Mouse (Mus musculus) embryonic fibroblast, embryonic 13.5 days (primary cell): ENCODE data around the gene Klra7. TPM values are rescaled to one million over a fixed set of nuclear protein-coding genes. Genes with fewer than 3 reads are reported as not detected.
"Not testable (repeated sequence)": the region's sequence is repeated elsewhere in the genome, so short reads cannot be mapped to it uniquely, and the experiment has no call there.

Experiments used
- H3K27ac ChIP-seq: 2 replicates; pipeline ENCODE4 v1.5.1; 2012; ENCODE audit warnings: low read length, control low read depth, inconsistent platforms; ENCODE audit not compliant: insufficient read depth
- H3K4me1 ChIP-seq: 2 replicates; pipeline ENCODE4 v1.6.1; 2011; ENCODE audit warnings: low read length; ENCODE audit not compliant: control insufficient read depth, insufficient read depth
- H3K4me3 ChIP-seq: 2 replicates; pipeline ENCODE4 v1.5.1; 2011; ENCODE audit warnings: mild to moderate bottlenecking, control low read depth, low read length; ENCODE audit not compliant: insufficient read depth
- CTCF ChIP-seq: IDR thresholded peaks from 2 replicates; pipeline ENCODE4 v1.5.1; 2011; ENCODE audit warnings: mild to moderate bottlenecking, control low read depth, low read length, moderate library complexity, borderline replicate concordance; ENCODE audit not compliant: insufficient read depth
- POLR2A ChIP-seq: IDR thresholded peaks from 2 replicates; pipeline ENCODE4 v1.6.1; 2011; ENCODE audit warnings: low read depth, mild to moderate bottlenecking, control low read depth, low read length, moderate library complexity
- polyA plus RNA-seq: library from polyadenylated mRNA; stranded (reverse); fragments of >200 nt; gene quantifications from 2 replicates; pipeline ENCODE4 v1.2.4, GENCODE M21; 2011; ENCODE audit warnings: low read depth; ENCODE audit not compliant: missing spikeins, insufficient read length

The Klra7 gene
- not detected in 2 replicates for polyA plus RNA-seq

DNA sequence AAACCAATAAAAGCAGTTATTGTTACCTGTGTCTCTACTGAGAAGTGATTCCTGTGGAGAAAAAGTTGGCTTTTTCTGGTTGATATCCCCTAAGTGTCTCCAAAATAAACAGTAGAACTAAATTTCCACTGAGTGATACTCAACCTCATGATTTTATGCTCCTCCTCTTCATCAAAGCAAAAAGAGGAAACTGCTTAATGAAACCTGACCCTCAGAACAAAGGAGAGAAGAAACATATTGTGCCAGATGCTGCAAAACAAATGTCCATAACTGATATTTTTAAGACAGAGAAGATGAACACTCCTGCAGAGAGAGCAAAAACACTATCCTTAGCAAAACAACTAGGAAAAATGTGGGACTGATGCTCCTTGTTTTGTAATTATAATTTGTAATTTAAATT is at the start of gene Klra7:
Klra7 (minus strand) TSS at position 101 of the 400 bp plus-strand sequence.
- no peak for TF ChIP-seq POLR2A
- no peak for TF ChIP-seq CTCF
- Histone ChIP-seq H3K4me1 (no peaks in the 10 kb centered on the region), H3K4me3 (no peak within 1 kb of the TSS), H3K27ac (no peak within 1 kb of the TSS)

DNA sequence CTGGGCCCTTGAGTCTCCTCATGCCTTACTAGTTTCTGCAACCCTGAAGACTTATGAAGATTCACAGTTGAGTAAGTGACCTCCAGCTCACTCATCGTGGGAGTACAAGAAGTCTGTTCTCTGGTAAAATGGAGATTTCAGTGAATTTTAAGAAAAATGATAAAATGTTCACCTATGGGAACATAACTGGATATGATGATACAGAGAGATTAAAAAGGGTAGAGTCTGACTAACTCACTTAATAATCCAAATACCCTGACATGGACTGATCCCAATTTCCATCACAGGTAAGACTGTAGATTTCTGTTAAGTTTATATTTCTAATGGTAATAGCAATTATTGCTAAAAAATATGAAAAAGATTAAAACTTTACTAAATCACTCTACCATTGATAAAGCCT is 48.7 kb upstream of the Klra7 start, which contains the start of gene Klra10:
Klra10 (minus strand) TSS at position 101 of the 400 bp plus-strand sequence.
- H3K4me1 ChIP-seq, H3K27ac ChIP-seq, H3K4me3 ChIP-seq: not testable (repeated sequence)

DNA sequence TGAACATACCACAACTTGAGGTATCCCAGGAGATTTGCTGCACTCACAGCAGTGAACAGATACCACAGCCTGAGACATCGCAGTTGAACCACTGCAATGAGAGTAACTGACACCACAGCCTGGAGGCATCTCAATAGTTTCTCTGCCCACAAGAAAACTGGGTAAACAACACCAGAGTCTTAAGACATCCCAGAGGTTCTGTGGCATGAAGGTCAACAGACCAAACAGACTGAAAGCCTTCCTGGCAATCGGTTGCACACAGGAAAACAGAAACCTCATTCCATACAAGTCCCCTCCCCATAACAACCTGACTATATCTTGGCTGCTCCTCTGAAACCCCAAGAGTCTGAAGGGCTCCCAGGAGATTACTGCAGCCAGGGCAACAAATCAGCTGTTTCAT is 22.2 kb upstream of the Klra7 start:
- TF ChIP-seq CTCF: no peak

DNA sequence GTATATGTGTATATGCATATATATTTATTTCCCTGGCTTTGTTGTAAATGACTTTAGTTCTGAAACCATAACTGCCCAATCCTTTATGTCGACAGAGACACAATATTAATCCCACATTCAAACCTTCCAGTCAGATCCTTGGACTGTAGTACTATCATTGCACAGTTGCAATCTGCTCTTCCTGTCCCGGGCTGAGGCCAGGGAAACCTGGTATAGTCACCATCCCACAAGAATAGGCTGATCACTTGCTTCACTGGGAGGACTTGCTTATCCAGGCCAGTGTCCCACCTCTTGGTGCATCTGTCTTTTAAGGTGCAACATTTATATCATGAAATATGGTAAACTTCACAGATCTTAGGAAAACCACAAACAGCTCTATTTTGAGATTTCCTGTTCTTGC is 4.4 kb upstream of the Klra7 start:
- Histone ChIP-seq H3K4me1 (no peaks in the 10 kb centered on the region), H3K27ac (no peak overlapping the region), H3K4me3 (no peak overlapping the region)
- no peak for TF ChIP-seq POLR2A
- no peak for TF ChIP-seq CTCF

More for the DNA sequence above, 22.2 kb upstream of the Klra7 start:
- Histone ChIP-seq H3K4me1 (no peaks in the 10 kb centered on the region), H3K27ac (no peak overlapping the region), H3K4me3 (no peak overlapping the region)

GRCm38 (mm10) chr6:130236635-130237034 is 3.5 kb upstream of the Klra7 start:
- no peak for TF ChIP-seq POLR2A
- no peak for TF ChIP-seq CTCF
- no peak overlapping the region for H3K4me3 ChIP-seq
- H3K27ac ChIP-seq: no peak overlapping the region
- no peaks in the 10 kb centered on the region for H3K4me1 ChIP-seq

DNA sequence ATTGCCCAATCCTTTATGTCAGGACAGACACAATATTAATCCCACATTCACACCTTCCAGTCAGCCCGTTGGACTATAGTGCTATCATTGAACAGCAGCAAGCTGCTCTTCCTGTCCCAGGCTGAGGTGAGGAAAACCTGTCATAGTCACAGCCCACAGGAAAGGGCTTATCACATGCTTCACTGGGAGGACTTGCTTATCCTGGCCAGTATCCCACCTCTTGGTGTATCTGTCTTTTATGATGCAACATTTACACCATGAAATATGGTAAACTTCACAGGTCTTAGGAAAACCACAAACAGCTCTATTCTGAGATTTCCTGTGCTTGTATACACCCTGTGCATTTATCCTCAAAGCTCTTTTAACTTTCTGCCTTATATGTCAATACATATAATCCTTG is 35.7 kb downstream of the Klra7 start:
- not testable (repeated sequence) for H3K4me1 ChIP-seq, H3K4me3 ChIP-seq, H3K27ac ChIP-seq

DNA sequence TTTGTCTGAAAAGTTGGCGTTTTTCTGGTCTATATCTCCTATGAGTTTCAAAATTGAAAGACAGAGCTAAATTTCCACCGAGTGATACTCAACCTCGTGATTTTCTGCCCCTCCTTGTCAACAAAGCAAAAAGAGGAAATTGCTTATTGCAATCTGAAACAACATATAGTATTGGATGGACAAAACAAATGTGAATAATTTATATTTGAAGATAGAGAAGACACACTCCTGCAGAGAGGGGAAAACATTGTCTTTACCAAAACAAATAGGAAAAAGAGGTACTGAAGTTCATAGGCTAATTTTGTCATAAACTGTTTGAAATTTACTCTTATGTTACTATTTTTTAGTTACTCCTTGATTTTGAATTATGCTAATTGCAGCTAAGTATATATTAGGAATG is 40.1 kb downstream of the Klra7 start, which contains the start of gene Klra9:
Klra9 (minus strand) TSS at position 101 of the 400 bp plus-strand sequence.
- not testable (repeated sequence) for H3K4me3 ChIP-seq, H3K4me1 ChIP-seq, H3K27ac ChIP-seq

Other genes with a start within 250 kb of the Klra7 start
- not detected in 2 replicates for gene Klra6, start 206.4 kb downstream of the Klra7 start, polyA plus RNA-seq
- gene Klra4, start 166.1 kb downstream of the Klra7 start, polyA plus RNA-seq: 0.42 and 2.4 TPM in 2 replicates
- not detected in 2 replicates for gene Klra8, start 103.4 kb downstream of the Klra7 start, polyA plus RNA-seq
- gene Klra9, start 40.2 kb downstream of the Klra7 start, polyA plus RNA-seq: not detected in 2 replicates
- gene Klra10, start 48.6 kb upstream of the Klra7 start, polyA plus RNA-seq: not detected in 2 replicates
- not detected in 2 replicates for gene Klra3, start 104.3 kb upstream of the Klra7 start, polyA plus RNA-seq
- not detected in 2 replicates for gene Klra1, start 153.6 kb upstream of the Klra7 start, polyA plus RNA-seq